Mouse (Mus musculus) heart, postnatal 25 days (tissue): ENCODE data around the gene Ly6g6f. TPM values are rescaled to one million over a fixed set of nuclear protein-coding genes. Genes with fewer than 3 reads are reported as not detected.

Experiments
- DNase-seq: peaks from one replicate; pipeline ENCODE4 v3.0.0; 2022; ENCODE audit warnings: low spot score
- intact Hi-C: fragments of 180-260 bp; cut with DNase I; formaldehyde crosslinking; loops from one replicate; pipeline ENCODE4 v1.15.1; 2025
- total RNA-seq, 2 experiments: library from RNA; stranded (reverse); gene quantifications; 2 replicates each; pipeline ENCODE4 v1.2.3; 2021

The Ly6g6f gene
- total RNA-seq, 2 experiments from 2014 or later: not detected

- intact Hi-C loops: no loop called here
- DNase-seq: no peak
Observed at GRCm38 (mm10) chr17:35082841-35083576, 2.4 kb downstream of the Ly6g6f start.

- DNase-seq: no peak
Observed at GRCm38 (mm10) chr17:35080710-35081109, 4.7 kb downstream of the Ly6g6f start.

GRCm38 (mm10) chr17:35080248-35080647 is 5.2 kb downstream of the Ly6g6f start:
- intact Hi-C loops: no loop called here
- no peak for DNase-seq

More at GRCm38 (mm10) chr17:35080710-35081109, 4.7 kb downstream of the Ly6g6f start:
- intact Hi-C loops: no loop called here

GRCm38 (mm10) chr17:35079778-35080177 is 5.6 kb downstream of the Ly6g6f start:
- intact Hi-C loops: loop anchor here (5.0 kb wide), 1 partner anchor 57 kb away; no protein-coding TSS in a partner anchor
- DNase-seq: no peak

- intact Hi-C loops: loop anchor here (5.0 kb wide), 1 partner anchor 56 kb away; no protein-coding TSS in a partner anchor
- no peak for DNase-seq
Observed at GRCm38 (mm10) chr17:35077786-35078233, 7.6 kb downstream of the Ly6g6f start, which contains the start of gene Ly6g6d. Ly6g6d (minus strand) TSS chr17:35078065.

- DNase-seq: no peak
- intact Hi-C loops: loop anchor here (5.0 kb wide), 1 partner anchor 55 kb away; no protein-coding TSS in a partner anchor
Observed at GRCm38 (mm10) chr17:35077285-35077684, 8.1 kb downstream of the Ly6g6f start.

- no peak for DNase-seq
- intact Hi-C loops: loop anchor here (5.0 kb wide), 1 partner anchor 54 kb away; no protein-coding TSS in a partner anchor
Observed at GRCm38 (mm10) chr17:35076507-35077176, 8.8 kb downstream of the Ly6g6f start, which contains the start of gene Ly6g6e. Ly6g6e (plus strand) TSS chr17:35076902.

GRCm38 (mm10) chr17:35074097-35074496 is 11.3 kb downstream of the Ly6g6f start:
- DNase-seq: no peak
- intact Hi-C loops: no loop called here

- DNase-seq: no peak
- intact Hi-C loops: no loop called here
Observed at GRCm38 (mm10) chr17:35071454-35071853, 14.0 kb downstream of the Ly6g6f start.

GRCm38 (mm10) chr17:35070556-35071229 is 14.7 kb downstream of the Ly6g6f start:
- DNase-seq: no peak
- intact Hi-C loops: no loop called here

GRCm38 (mm10) chr17:35068213-35068914 is 17.0 kb downstream of the Ly6g6f start:
- DNase-seq: no peak
- intact Hi-C loops: no loop called here

GRCm38 (mm10) chr17:35066084-35066483 is 19.3 kb downstream of the Ly6g6f start, which contains the start of gene Mpig6b:
Mpig6b (minus strand) TSS chr17:35066184.
- intact Hi-C loops: no loop called here

GRCm38 (mm10) chr17:35064951-35065947 is 20.2 kb downstream of the Ly6g6f start, which contains the start of gene Ly6g6c:
Ly6g6c (plus strand) TSS chr17:35065388.
- no peak for DNase-seq
- intact Hi-C loops: no loop called here

More at GRCm38 (mm10) chr17:35066084-35066483, 19.3 kb downstream of the Ly6g6f start, which contains the start of gene Mpig6b:
- no peak for DNase-seq

- no peak for DNase-seq
- intact Hi-C loops: no loop called here
Observed at GRCm38 (mm10) chr17:35064378-35064877, 21.0 kb downstream of the Ly6g6f start.

- DNase-seq: no peak
- intact Hi-C loops: no loop called here
Observed at GRCm38 (mm10) chr17:35063466-35063865, 21.9 kb downstream of the Ly6g6f start.

GRCm38 (mm10) chr17:35061299-35061698 is 24.1 kb downstream of the Ly6g6f start:
- DNase-seq: no peak
- intact Hi-C loops: no loop called here

GRCm38 (mm10) chr17:35060737-35061297 is 24.6 kb downstream of the Ly6g6f start:
- intact Hi-C loops: no loop called here
- no peak for DNase-seq

GRCm38 (mm10) chr17:35060071-35060470 is 25.3 kb downstream of the Ly6g6f start:
- intact Hi-C loops: no loop called here
- DNase-seq: no peak
